Mouse (Mus musculus): ENCODE measurements around the gene Proca1. TPM values are rescaled to one million over a fixed set of nuclear protein-coding genes. Genes with fewer than 3 reads are reported as not detected.

Proca1 gene
- total RNA-seq, 2 experiments from 2014 or later: 5.7 to 6.3 TPM

DNA sequence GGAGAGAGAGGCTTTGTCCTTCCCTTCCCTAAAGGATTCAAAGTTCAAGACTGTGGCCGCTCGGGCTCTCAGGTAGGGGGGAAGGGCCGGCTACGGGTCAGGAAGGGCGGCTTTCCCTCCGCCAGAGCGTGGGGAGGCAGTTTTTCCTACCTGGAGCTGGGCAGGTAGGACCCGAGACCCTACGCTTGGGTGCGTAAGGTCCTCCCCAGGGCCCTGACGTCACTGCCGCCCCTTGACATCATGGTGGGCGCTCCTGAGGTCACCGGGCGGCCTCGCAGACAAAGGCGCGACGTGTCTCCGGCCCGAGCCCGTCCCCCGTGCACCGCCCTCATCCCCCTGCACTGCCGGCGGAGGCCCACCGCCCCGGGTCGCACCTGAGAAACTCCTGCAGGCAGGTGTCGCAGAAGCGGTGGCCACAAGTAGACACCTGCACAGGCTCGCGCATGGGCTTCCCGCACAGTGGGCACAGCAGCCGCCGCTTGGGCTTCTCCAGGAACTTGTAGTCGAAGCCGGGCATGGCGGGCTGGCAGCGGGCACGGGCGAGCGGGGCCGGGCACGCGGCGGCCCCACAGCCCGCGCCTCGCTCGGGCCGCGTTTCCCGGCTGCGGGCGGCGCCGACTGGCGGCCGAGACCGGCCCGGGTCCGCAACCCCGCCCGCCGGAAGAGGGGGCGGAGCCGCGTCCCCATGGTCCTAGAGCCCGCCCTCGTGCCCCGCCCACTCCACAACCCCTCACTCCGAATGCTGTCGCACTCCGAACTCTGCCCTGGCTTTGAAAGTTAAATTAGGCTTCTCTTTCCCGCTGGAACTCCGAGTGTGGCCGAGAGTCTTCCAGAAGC lies 28.1 kb upstream of the Proca1 start, which contains the start of gene Traf4:
TSS of gene Traf4 (minus strand) at position 666 of the 837 bp plus-strand sequence.
- DNase-seq (ENCODE audit: low spot score in 2 of 2): peak; percentile 56 to 73

DNA sequence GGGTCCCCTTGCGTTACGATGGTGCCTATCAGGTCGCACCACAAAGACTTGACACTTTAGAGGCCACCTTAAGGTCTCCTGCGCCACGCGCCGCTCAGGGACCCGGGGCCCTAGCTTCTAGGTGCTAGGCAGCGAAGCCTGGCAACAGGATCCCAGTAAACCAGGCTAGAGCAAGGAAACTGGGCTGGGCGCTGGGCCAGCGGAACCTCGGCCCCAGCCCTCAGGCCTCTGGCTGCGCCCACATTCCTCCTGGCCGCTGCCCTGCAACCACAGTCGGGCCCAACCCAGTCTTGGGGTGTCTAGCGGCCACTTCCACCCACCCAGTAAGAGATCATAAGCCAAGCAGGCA lies 27.5 kb upstream of the Proca1 start:
- no peak for DNase-seq (ENCODE audit: low spot score in 2 of 2)

DNA sequence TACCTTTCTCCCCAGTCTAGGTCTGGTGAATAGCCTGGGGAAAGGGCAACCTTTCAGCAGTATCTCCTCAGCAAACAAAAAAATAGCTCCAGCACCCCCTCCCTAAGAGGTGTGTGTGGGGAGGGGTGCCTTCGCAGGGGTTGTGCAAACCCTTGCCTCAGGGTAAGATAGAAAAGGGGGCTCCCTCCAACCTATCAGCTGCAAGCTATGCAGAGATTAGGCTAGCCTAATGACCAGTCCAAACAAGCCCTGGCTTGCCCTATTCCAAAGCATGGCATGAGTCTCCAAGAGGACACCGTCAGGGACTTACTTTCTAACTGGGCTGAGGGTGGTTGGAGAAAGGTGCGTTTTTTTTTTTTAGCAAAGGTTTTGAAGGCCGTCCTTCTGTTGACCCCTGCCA lies 27.0 kb upstream of the Proca1 start:
- no peak for DNase-seq (ENCODE audit: low spot score in 2 of 2)

DNA sequence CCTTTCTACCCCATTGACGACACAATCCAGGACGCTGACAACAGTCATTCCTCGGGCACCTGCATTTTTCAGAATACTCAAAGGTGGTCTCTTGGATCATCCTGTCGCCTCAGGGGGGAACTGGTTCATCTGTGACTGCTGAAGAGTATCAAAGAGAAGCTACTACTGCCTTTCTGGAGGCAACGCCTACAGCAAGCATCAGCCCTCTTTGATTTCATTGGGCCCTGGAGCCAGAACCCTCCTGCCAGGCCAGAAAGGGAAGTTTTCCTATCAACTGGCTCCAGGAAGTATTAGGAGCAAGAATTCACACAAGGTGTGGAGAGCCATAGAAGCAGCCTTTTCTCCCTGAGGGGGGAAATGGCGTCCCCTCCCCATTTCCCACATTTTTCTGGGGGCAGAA lies 26.6 kb upstream of the Proca1 start:
- no peak for DNase-seq (ENCODE audit: low spot score in 2 of 2)

DNA sequence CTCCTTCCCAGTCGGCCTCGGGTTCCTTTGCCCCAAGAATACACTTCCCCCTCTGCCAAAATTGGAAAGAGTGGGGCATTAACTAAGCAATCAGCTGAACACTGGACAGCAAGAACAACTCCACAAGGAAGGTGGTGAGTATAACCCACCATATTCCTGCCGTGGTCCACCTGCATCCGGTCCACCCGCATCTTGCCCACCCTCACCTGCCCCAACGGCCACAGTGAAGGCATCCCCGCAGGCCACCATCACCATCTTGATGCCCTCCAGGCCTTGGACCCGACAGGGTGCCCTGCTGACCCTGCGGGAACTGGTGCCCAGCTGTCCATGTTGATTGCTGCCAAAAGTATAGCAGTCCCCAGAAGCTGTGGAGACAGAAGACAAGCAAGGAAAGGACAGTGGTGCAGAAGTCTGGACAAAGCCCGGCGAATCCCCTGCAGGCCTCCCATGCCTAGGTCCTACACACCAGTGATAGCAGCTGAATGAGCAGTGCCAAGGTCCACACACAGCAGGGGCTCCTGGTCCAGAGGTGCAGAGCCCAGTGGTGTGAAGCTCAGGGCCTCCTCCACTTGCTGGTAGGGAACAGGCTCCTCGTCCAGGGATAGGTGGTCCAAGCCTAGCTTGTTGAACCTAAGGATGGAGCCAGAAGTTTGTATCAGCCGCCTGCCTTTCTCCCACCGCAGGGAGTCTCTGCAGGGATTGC lies 25.8 kb upstream of the Proca1 start:
- no peak for DNase-seq (ENCODE audit: low spot score in 2 of 2)

DNA sequence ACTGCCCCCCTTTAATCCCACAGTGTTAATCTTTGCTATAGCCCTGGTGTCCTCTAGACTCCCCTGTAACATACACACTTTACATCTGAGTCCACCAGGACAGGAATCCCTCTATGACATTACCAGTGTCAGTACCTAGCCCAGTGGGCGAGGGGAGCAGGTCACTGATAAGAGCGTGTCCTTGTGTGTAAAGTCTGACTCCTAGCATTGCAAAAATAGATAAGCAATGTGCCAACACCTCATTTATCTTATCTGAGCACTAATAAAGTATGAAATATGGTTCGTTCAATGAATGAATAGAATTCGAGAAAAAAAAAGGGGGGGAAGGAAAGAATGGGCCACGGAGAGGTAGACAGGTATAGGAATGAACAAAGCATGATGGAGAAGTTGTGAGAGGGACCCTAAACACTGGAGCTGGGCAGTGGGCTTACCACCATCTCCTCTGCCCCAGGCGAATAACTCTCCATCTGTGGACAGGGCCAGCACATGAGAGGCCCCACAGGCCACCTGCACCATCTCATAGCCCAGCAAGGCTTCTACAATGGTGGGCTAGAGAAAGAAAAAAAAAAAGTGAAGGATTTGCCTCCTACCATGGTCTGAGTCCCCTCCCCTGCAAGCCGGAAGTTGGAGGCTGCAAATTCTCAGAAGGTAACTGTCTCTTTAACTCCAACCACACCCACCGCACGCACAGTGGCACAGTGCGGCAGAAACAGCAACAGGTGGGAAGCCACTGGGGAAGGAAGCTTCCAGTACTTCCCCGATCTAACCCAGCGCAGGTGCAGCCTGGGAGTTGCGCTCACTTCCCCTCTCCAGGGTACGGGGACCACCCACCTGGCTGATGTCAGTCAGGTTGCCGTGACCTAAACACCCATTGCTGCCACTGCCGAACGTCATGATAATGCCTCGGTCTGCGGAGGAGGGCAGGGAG lies 24.4 kb upstream of the Proca1 start:
- DNase-seq (ENCODE audit: low spot score in 2 of 2): no peak

DNA sequence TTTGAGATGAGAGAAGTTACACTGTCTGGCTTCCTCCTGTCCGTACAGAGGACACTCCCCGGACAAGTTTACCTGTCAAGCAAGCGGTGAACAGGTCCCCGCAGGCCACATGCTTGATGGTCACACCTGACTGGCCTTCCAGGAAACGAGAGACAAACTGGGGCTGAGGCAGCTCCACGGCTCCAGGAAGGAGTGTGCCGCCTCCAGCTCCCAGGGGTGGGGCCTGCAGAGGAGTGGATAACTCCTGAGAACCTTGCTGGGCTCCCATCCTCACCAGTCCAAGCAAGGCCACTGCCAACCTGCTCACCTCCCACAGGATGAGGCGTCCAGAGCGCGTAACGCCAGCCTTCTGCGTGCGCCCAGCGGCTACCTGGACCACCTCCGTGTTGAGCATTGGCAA lies 22.9 kb upstream of the Proca1 start:
- DNase-seq (ENCODE audit: low spot score in 2 of 2): no peak

DNA sequence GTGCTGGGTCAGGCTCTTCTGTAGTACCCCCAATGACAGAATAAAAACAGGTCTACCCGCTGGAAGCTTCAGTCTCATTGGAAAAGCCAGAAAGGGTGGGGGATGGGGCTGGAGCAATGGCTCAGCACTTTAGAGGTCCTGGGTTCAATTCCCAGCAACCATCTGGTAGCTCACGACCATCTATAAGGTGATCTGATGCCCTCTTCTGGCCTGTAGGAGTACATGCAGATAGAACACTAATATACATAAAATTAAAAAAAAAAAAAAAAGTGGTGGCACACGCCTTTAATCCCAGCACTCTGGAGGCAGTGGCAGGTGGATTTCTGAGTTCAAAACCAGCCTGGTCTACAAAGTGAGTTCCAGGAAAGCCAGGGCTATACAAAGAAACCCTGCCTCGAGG lies 21.9 kb upstream of the Proca1 start:
- no peak for DNase-seq (ENCODE audit: low spot score in 2 of 2)

DNA sequence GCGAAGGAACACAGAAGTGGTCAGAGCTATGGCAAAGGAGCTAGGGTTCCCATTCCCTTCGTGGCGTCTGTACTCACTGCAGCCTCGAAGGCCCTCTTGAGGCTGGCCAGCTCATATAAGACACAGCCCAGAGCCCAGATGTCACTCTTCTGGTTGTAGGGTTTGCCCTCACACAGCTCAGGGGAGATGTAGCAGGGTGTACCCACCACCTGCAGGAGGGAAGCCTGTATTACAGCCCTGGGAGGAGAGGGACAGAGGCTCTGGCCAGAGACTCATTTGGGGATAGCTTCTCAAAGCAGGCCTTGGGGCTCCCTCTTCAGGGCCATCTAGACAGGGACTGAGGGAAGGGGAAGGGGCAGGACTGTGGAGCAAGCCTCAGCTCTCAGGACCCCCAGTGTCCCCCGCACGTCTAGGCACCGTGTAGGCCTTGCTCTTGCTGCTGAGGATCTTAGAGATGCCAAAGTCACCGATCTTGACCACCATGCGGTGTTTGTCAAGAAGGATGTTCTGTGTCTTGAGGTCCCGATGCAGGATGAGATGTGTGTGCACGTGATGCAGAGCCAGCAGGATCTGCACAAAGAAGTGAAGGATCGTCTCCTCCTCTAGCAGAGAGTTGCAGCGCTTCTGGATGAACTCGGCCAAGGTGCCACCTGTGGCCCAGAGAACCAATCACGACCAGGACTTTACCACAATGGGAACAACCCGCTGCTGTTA lies 21.0 kb upstream of the Proca1 start:
- DNase-seq (ENCODE audit: low spot score in 2 of 2): no peak

DNA sequence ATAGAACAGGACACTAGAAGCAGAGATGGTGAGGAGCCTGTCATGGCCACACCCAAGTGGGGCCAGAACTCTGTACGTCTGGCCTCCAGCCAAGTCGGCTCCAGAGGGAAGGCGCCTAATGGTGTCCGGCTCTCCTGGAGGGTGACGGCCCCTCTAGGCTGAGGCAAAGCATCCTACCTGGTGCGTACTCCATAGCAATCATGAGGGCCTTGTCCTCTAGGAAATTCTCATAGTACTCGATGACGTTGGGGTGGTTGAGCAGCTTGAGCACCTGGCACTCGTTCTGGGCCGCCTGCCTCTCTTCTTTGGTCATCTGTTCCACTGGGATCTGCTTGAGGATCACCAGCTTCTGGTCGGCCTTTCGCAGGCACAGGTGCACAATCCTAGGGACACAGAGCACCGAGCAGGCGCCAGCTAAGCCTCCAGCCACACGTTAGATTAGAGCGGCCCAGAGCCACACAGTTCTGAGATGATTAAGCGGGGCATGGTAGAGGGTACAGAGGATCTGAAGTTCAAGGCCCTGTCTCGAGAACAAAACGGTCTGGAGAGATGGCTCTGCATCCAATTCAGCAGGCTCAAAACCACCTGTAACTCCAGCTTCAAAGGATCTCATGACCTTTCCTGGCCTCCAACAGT lies 20.3 kb upstream of the Proca1 start:
- no peak for DNase-seq (ENCODE audit: low spot score in 2 of 2)

DNA sequence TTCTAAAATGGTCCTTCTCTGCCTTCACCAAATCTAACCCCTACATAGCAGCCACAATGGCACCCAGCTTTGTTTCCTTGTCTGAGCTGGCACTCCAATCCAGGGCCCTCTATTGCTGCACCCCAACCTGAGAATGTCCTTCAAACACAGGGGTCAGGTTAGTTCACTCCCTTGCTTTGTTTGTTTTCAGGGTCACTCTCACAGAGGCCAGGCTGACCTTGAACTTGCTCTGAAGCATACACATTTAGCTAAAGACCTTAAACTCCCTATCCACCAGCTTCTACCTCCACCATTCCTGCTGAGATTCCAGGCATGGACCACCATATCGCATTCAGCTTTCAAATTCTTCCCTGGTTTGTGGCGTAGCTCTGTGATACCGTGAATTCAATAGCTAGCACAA lies 18.7 kb upstream of the Proca1 start:
- no peak for DNase-seq (ENCODE audit: low spot score in 2 of 2)

DNA sequence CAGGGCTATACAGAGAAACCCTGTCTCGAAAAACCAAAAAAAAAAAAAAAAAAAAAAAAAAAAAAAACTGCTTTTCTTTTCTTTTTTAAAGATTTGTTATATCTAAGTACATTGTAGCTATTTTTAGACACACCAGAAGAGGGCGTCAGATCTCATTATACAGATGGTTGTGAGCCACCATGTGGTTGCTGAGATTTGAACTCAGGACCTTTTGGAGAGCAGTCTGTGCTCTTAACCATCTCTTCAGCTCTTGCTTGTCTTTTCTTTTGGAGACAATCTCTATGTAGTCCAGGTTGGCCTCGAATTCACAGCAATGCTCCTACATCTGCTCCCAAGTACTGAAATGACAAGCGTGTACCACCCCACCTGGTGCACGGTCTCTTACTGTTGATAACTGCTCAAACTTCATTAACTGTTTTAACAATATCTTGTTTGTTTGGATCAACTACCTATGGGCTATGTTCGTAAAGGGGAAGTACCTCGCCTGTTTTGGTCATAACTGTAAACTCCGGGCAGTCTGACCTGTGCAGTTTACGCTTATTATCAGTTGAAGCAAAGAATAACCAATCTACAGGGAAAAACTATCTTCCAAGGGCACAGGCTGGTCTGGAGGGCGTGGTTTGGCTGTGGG lies 17.3 kb upstream of the Proca1 start:
- no peak for DNase-seq (ENCODE audit: low spot score in 2 of 2)

DNA sequence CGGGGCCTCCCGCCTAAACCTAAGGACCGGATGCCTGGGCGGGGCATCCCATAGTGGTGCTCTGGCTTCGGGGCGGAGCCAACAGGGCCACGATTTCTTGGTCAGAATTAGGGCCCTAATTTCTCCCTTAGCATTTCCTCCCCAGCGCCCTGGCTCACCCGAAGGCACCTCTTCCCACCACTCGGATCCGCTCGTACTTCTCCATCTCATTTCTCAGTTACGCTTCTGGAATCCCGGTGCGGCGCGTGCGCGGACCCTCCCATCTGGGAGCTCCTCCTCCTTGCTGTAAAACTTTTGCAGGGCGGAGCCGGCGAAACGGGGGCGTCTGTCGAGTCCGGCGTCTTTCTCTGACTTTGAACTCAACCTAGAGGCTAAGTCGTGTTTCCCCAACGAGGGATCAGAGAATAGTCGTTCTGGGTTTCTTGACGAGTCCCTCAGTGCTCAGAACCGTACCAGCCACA lies 16.8 kb upstream of the Proca1 start, which contains the start of the genes Nek8 and Tlcd1:
TSS of gene Nek8 (minus strand) at position 274 of the 461 bp plus-strand sequence.
TSS of gene Tlcd1 (plus strand) at position 310 of the 461 bp plus-strand sequence.
- DNase-seq (ENCODE audit: low spot score in 2 of 2): peak; percentile 76 to 78

DNA sequence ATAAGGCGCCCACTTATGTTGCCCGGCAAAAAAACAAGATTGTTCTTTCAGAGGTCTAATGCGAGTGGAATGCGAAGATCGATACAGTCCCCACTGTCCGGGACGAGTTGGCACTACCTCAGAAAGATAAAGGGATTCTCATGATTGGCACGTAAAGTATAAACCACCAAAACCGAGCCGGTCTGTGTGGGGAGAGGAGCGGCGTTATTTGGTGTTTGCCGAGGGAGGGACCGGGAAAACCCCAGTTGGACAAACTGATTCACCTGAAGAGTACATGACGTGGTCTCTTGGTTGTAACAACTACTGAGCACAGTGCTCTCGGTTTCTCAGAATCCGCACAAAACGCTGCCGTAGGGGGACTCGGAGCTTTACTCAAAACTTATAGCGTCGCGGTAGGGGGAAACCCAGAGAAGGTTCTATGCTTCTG lies 16.3 kb upstream of the Proca1 start:
- no peak for DNase-seq (ENCODE audit: low spot score in 2 of 2)

DNA sequence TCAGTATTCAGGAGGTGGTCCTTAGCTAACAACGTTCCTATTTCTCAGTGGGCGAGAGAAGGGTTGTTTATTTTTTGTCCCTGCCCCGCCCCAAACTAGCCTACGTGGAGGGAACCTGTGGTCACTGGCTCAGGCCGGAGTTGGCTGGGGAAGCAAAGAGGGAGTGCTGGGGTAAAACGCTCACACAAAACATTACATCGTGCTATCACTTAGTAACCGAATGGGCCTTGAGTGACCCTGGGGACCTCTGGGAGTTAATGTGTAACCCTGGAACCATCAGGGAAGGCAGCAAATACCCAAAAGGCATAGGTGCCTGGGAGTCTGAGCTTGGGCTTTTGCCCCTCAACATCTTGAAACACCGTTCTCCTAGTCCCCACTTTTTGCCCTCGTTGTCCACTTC lies 15.8 kb upstream of the Proca1 start:
- DNase-seq (ENCODE audit: low spot score in 2 of 2): no peak

DNA sequence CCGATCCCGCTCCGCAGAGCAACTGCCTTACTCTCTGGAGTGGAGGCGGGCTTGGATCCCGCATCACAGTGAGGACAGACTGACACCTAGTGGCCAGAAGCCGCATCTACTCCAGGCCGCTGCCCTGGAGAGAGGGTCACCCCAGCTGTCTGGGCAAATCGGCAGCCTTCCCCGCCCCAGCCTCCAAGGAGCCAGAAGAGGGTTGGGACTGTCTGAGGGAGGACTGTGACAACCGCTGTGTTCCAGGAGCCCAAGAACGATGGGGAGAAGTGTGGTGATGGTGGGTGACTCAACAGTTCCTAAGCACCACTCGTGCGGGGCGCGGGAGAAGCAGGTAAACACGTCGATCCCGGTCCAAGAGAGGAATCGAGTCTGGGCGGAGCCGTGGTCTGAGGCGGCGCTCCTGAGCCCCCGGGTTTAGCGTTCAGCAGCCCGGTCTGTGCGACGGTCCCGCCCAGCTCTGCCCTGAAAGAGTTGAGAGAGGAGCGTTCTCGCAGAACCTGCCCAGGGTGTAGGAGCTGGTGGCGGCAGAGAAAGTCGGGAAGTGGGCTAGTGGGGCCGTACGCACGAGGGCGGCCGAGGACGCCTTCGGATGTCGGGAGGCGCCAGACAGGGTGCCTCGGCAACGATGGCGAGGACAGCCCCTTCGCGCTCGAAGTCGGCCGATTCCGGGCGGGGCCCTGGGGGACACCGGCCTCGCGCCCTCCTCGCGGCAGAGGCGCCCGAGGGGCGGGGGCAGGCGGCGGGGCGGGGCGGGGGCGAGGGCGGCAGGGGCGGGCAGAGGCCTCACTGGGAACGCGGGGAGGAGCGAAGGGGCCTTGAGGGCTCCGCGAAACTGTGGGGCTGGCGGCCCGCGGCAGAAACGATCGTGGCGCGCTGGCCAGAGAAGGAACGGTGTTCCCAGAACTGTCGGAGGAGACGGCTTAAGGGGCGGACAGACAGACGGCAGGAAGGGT lies 15.0 kb upstream of the Proca1 start:
- DNase-seq (ENCODE audit: low spot score in 2 of 2): peak; percentile 92 to 93

DNA sequence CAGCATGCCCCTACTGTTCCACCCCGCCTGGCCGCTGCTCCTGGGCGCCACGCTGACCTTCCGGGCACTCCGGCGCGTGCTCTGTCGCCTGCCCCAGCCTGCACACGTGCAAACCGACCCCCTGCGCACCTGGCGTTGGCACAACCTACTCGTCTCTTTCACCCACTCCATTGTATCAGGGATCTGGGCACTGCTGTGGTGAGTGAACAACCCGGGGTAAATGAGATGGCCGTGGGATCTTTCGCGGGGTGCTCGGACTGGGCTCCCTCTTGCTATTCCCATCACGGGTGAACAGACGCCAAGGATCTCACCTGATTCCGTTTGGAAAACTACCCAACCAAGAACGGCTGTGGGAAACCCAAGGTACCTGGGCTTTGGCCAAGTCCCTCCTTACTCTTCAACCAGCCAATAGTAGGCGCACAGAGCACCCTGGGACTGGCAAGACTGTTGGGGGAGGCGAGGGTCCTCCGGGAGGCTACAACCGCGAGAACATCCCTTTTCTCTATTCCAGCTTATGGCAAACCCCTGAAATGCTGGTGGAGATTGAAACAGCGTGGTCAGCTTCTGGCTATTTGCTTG lies 14.2 kb upstream of the Proca1 start:
- peak in 1 of 2 experiments; percentile 45 for DNase-seq (ENCODE audit: low spot score in 2 of 2)

DNA sequence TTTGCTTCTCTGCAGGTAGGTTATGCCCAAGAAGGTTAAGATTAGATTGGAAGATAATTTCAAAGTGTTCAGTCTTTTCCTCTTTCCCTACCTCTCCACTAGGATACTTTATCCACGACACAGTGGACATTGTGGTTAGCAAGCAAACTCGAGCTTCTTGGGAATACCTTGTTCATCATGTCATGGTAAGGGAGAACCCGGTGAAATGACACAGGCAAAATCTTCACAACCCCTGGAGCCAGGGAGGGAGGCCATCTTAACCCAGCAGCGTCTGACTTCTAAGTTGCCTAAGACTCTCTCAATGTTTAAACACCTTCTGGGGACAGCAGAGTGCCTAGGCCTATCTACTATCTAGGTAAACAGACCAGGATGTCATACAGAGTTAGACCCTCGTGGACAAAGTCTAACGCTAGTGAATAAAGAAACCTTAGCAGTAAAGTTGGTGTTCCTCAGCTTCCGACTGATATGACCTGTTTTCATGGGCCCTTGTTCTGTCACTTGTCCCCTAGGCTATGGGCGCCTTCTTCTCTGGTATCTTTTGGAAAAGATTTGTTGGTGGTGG lies 13.7 kb upstream of the Proca1 start:
- DNase-seq (ENCODE audit: low spot score in 2 of 2): no peak
